Mouse (Mus musculus): ENCODE measurements at regions not wholly inside any gene's neighbourhood (a gene's known extent, or its start where the extent isn't known, plus 50 kb on each side); places are given as distances from the start of the nearest gene placed in this dataset.

- no peaks in the 10 kb centered on the region for H3K4me1 ChIP-seq (replicated peaks; ENCODE audit: control insufficient read depth, insufficient read depth, low read length)
- H3K9me3 ChIP-seq (ENCODE audit: control insufficient read depth, low read length) = no peaks in the 10 kb centered on the region
- no peaks in the 10 kb centered on the region for H3K36me3 ChIP-seq (ENCODE audit: control insufficient read depth, insufficient read depth, low read length)
- no peak overlapping the region for H3K4me3 ChIP-seq (ENCODE audit: low read depth, low read length)
- ATAC-seq (replicated peaks; ENCODE audit: low FRiP score, low TSS enrichment, low read depth) = no peak
- 70% methylated on average over 2 of the region's 2 CpGs for WGBS
- no peak overlapping the region for H3K4me2 ChIP-seq (ENCODE audit: low read length)
- no peaks in the 10 kb centered on the region for H3K27me3 ChIP-seq (replicated peaks; ENCODE audit: control insufficient read depth, insufficient read depth, low read length)
- DNase-seq (ENCODE audit: low spot score) = no peak
- H3K9ac ChIP-seq (ENCODE audit: low read length) = no peak overlapping the region
- no peak overlapping the region for H3K27ac ChIP-seq (ENCODE audit: low read depth)
Observed at GRCm38 (mm10) chr2:124742964-124743363, 325.0 kb upstream of the Slc24a5 start.

- DNase-seq (ENCODE audit: low spot score) (no peak), ATAC-seq (replicated peaks; ENCODE audit: low FRiP score, low TSS enrichment, low read depth) (no peak)
- Histone ChIP-seq H3K36me3 (ENCODE audit: control insufficient read depth, insufficient read depth, low read length) (no peaks in the 10 kb centered on the region), H3K4me3 (ENCODE audit: low read depth, low read length) (no peak overlapping the region), H3K9me3 (ENCODE audit: control insufficient read depth, low read length) (no peaks in the 10 kb centered on the region), H3K9ac (ENCODE audit: low read length) (no peak overlapping the region), H3K27me3 (replicated peaks; ENCODE audit: control insufficient read depth, insufficient read depth, low read length) (no peaks in the 10 kb centered on the region), H3K4me1 (replicated peaks; ENCODE audit: control insufficient read depth, insufficient read depth, low read length) (no peaks in the 10 kb centered on the region), H3K27ac (ENCODE audit: low read depth) (no peak overlapping the region), H3K4me2 (ENCODE audit: low read length) (no peak overlapping the region)
- 76% methylated on average over 2 of the region's 2 CpGs for WGBS
Observed at GRCm38 (mm10) chr2:124745045-124745444, 322.9 kb upstream of the Slc24a5 start.

- Histone ChIP-seq H3K4me2 (ENCODE audit: low read length) (no peak overlapping the region), H3K36me3 (ENCODE audit: control insufficient read depth, insufficient read depth, low read length) (no peaks in the 10 kb centered on the region), H3K4me3 (ENCODE audit: low read depth, low read length) (no peak overlapping the region), H3K27ac (ENCODE audit: low read depth) (no peak overlapping the region), H3K9ac (ENCODE audit: low read length) (no peak overlapping the region), H3K4me1 (replicated peaks; ENCODE audit: control insufficient read depth, insufficient read depth, low read length) (no peaks in the 10 kb centered on the region), H3K27me3 (replicated peaks; ENCODE audit: control insufficient read depth, insufficient read depth, low read length) (no peaks in the 10 kb centered on the region), H3K9me3 (ENCODE audit: control insufficient read depth, low read length) (no peaks in the 10 kb centered on the region)
- 76% methylated on average over 1 of the region's 1 CpGs for WGBS
- ATAC-seq (replicated peaks; ENCODE audit: low FRiP score, low TSS enrichment, low read depth) (no peak), DNase-seq (ENCODE audit: low spot score) (no peak)
Observed at GRCm38 (mm10) chr2:124747119-124747518, 320.8 kb upstream of the Slc24a5 start.

GRCm38 (mm10) chr2:124747627-124748026 lies 320.3 kb upstream of the Slc24a5 start:
- Histone ChIP-seq H3K9ac (ENCODE audit: low read length) (no peak overlapping the region), H3K4me2 (ENCODE audit: low read length) (no peak overlapping the region), H3K36me3 (ENCODE audit: control insufficient read depth, insufficient read depth, low read length) (no peaks in the 10 kb centered on the region), H3K9me3 (ENCODE audit: control insufficient read depth, low read length) (no peaks in the 10 kb centered on the region), H3K4me3 (ENCODE audit: low read depth, low read length) (no peak overlapping the region), H3K27me3 (replicated peaks; ENCODE audit: control insufficient read depth, insufficient read depth, low read length) (no peaks in the 10 kb centered on the region), H3K4me1 (replicated peaks; ENCODE audit: control insufficient read depth, insufficient read depth, low read length) (no peaks in the 10 kb centered on the region), H3K27ac (ENCODE audit: low read depth) (no peak overlapping the region)
- ATAC-seq (replicated peaks; ENCODE audit: low FRiP score, low TSS enrichment, low read depth) (no peak), DNase-seq (ENCODE audit: low spot score) (no peak)
- WGBS = 75% methylated on average over 4 of the region's 4 CpGs

- ATAC-seq (replicated peaks; ENCODE audit: low FRiP score, low TSS enrichment, low read depth) = no peak
- H3K9me3 ChIP-seq (ENCODE audit: control insufficient read depth, low read length) = no peaks in the 10 kb centered on the region
- no peak for DNase-seq (ENCODE audit: low spot score)
- 75% methylated on average over 4 of the region's 4 CpGs for WGBS
- H3K27ac ChIP-seq (ENCODE audit: low read depth) = no peak overlapping the region
- no peak overlapping the region for H3K9ac ChIP-seq (ENCODE audit: low read length)
- no peaks in the 10 kb centered on the region for H3K27me3 ChIP-seq (replicated peaks; ENCODE audit: control insufficient read depth, insufficient read depth, low read length)
- no peak overlapping the region for H3K4me2 ChIP-seq (ENCODE audit: low read length)
- H3K4me1 ChIP-seq (replicated peaks; ENCODE audit: control insufficient read depth, insufficient read depth, low read length) = no peaks in the 10 kb centered on the region
- H3K36me3 ChIP-seq (ENCODE audit: control insufficient read depth, insufficient read depth, low read length) = no peaks in the 10 kb centered on the region
- H3K4me3 ChIP-seq (ENCODE audit: low read depth, low read length) = no peak overlapping the region
Observed at GRCm38 (mm10) chr2:124751832-124752231, 316.1 kb upstream of the Slc24a5 start.

GRCm38 (mm10) chr2:124753717-124754116 lies 314.2 kb upstream of the Slc24a5 start:
- DNase-seq (ENCODE audit: low spot score) (no peak), ATAC-seq (replicated peaks; ENCODE audit: low FRiP score, low TSS enrichment, low read depth) (no peak)
- 80% methylated on average over 5 of the region's 5 CpGs for WGBS
- H3K4me2 ChIP-seq (ENCODE audit: low read length) = no peak overlapping the region
- no peak overlapping the region for H3K4me3 ChIP-seq (ENCODE audit: low read depth, low read length)
- H3K9ac ChIP-seq (ENCODE audit: low read length) = no peak overlapping the region
- H3K27me3 ChIP-seq (replicated peaks; ENCODE audit: control insufficient read depth, insufficient read depth, low read length) = no peaks in the 10 kb centered on the region
- H3K9me3 ChIP-seq (ENCODE audit: control insufficient read depth, low read length) = no peaks in the 10 kb centered on the region
- H3K27ac ChIP-seq (ENCODE audit: low read depth) = no peak overlapping the region
- H3K36me3 ChIP-seq (ENCODE audit: control insufficient read depth, insufficient read depth, low read length) = no peaks in the 10 kb centered on the region
- H3K4me1 ChIP-seq (replicated peaks; ENCODE audit: control insufficient read depth, insufficient read depth, low read length) = no peaks in the 10 kb centered on the region

- H3K27ac ChIP-seq (ENCODE audit: low read depth) = no peak overlapping the region
- H3K9ac ChIP-seq (ENCODE audit: low read length) = no peak overlapping the region
- no peaks in the 10 kb centered on the region for H3K36me3 ChIP-seq (ENCODE audit: control insufficient read depth, insufficient read depth, low read length)
- no peak overlapping the region for H3K4me3 ChIP-seq (ENCODE audit: low read depth, low read length)
- H3K4me2 ChIP-seq (ENCODE audit: low read length) = no peak overlapping the region
- H3K27me3 ChIP-seq (replicated peaks; ENCODE audit: control insufficient read depth, insufficient read depth, low read length) = no peaks in the 10 kb centered on the region
- no peaks in the 10 kb centered on the region for H3K9me3 ChIP-seq (ENCODE audit: control insufficient read depth, low read length)
- DNase-seq (ENCODE audit: low spot score) = no peak
- H3K4me1 ChIP-seq (replicated peaks; ENCODE audit: control insufficient read depth, insufficient read depth, low read length) = no peaks in the 10 kb centered on the region
- 88% methylated on average over 4 of the region's 4 CpGs for WGBS
- ATAC-seq (replicated peaks; ENCODE audit: low FRiP score, low TSS enrichment, low read depth) = no peak
Observed at GRCm38 (mm10) chr2:124755244-124755643, 312.7 kb upstream of the Slc24a5 start.

GRCm38 (mm10) chr2:124758992-124759391 lies 308.9 kb upstream of the Slc24a5 start:
- WGBS = 53% methylated on average over 2 of the region's 2 CpGs
- H3K27me3 ChIP-seq (replicated peaks; ENCODE audit: control insufficient read depth, insufficient read depth, low read length) = no peaks in the 10 kb centered on the region
- no peak for ATAC-seq (replicated peaks; ENCODE audit: low FRiP score, low TSS enrichment, low read depth)
- H3K4me2 ChIP-seq (ENCODE audit: low read length) = no peak overlapping the region
- DNase-seq (ENCODE audit: low spot score) = no peak
- H3K4me3 ChIP-seq (ENCODE audit: low read depth, low read length) = no peak overlapping the region
- H3K9me3 ChIP-seq (ENCODE audit: control insufficient read depth, low read length) = no peaks in the 10 kb centered on the region
- no peak overlapping the region for H3K9ac ChIP-seq (ENCODE audit: low read length)
- H3K4me1 ChIP-seq (replicated peaks; ENCODE audit: control insufficient read depth, insufficient read depth, low read length) = no peaks in the 10 kb centered on the region
- no peak overlapping the region for H3K27ac ChIP-seq (ENCODE audit: low read depth)
- H3K36me3 ChIP-seq (ENCODE audit: control insufficient read depth, insufficient read depth, low read length) = no peaks in the 10 kb centered on the region

GRCm38 (mm10) chr2:124763650-124764049 lies 304.3 kb upstream of the Slc24a5 start:
- Histone ChIP-seq H3K4me1 (replicated peaks; ENCODE audit: control insufficient read depth, insufficient read depth, low read length) (no peaks in the 10 kb centered on the region), H3K27ac (ENCODE audit: low read depth) (no peak overlapping the region), H3K9me3 (ENCODE audit: control insufficient read depth, low read length) (no peaks in the 10 kb centered on the region), H3K9ac (ENCODE audit: low read length) (no peak overlapping the region), H3K27me3 (replicated peaks; ENCODE audit: control insufficient read depth, insufficient read depth, low read length) (no peaks in the 10 kb centered on the region), H3K36me3 (ENCODE audit: control insufficient read depth, insufficient read depth, low read length) (no peaks in the 10 kb centered on the region), H3K4me3 (ENCODE audit: low read depth, low read length) (no peak overlapping the region), H3K4me2 (ENCODE audit: low read length) (no peak overlapping the region)
- no peak for DNase-seq (ENCODE audit: low spot score)
- ATAC-seq (replicated peaks; ENCODE audit: low FRiP score, low TSS enrichment, low read depth) = no peak
- 75% methylated on average over 7 of the region's 7 CpGs for WGBS
